Mouse (Mus musculus): ENCODE measurements around the gene 4930544D05Rik.

DNA sequence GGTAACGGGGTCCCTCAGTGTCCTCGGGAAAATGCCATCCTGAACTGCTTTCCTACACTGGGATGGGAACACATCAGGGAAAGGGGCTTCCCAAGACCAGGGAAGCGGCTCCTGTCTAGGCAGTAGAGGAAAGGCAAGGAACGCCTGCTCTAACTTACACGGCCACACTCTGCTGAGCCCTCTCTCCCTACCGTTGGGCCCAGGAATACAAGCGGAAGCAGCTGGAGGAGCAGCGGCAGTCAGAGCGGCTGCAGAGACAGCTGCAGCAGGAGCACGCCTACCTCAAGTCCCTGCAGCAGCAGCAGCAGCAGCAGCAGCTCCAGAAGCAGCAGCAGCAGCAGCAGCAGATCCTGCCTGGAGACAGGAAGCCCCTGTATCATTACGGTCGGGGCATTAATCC lies 8.9 kb upstream of the 4930544D05Rik start:
- TF ChIP-seq ZC3H11A (IDR thresholded peaks at IDR 0.05; ENCODE audit: borderline replicate concordance, low read depth, low read length) (no peak), HCFC1 (IDR thresholded peaks at IDR 0.05; ENCODE audit: borderline replicate concordance, insufficient read depth, low read length) (no peak)

All from ES-E14 (cell line).